Comparison of ENCODE assay signal across 30 mouse cellular contexts in genomic region chr17:15409261-15409660, GRCm38 (mm10). TPM values are rescaled to one million over a fixed set of nuclear protein-coding genes. Genes with fewer than 3 reads are reported as not detected.
DNase-seq lines count a peak whose midpoint lies in the region; ATAC-seq lines count a peak whose summit lies in the region.
"Had no signal": no experiment of that assay in that cellular context is flagged by ENCODE, and none has a peak within 500 bp of the region (broad histone marks: within the 10 kb centered on the region; RNA-seq: fewer than 3 reads in every experiment).

No protein-coding gene starts in this region.

- no peaks in the 10 kb centered on the region for H3K9me3 ChIP-seq in kidney, embryonic 15.5 days (replicated peaks)
- H3K9me3 ChIP-seq: embryonic facial prominence, embryonic 13.5 days; heart, embryonic 12.5 days; hindbrain, embryonic 10.5 days; hindbrain, embryonic 15.5 days; limb, embryonic 12.5 days; midbrain, embryonic 13.5 days; neural tube, embryonic 15.5 days; stomach, embryonic 15.5 days had no signal

- ATAC-seq in kidney, embryonic 15.5 days (replicated peaks; ENCODE audit: low FRiP score) = no peak
- ATAC-seq: forebrain, embryonic 16.5 days; inflammation-experienced regulatory T-cells, adult 6 months; midbrain, embryonic 13.5 days had no signal

- no peak overlapping the region for H3K4me2 ChIP-seq in kidney, embryonic 15.5 days
- H3K4me2 ChIP-seq: embryonic facial prominence, embryonic 13.5 days; heart, embryonic 12.5 days; hindbrain, embryonic 15.5 days; limb, embryonic 12.5 days; midbrain, embryonic 13.5 days; neural tube, embryonic 15.5 days; stomach, embryonic 15.5 days had no signal

- H3K27me3 ChIP-seq in kidney, embryonic 15.5 days = no peaks in the 10 kb centered on the region
- H3K27me3 ChIP-seq: embryonic facial prominence, embryonic 13.5 days; heart, embryonic 12.5 days; hindbrain, embryonic 15.5 days; limb, embryonic 12.5 days; midbrain, embryonic 13.5 days; neural tube, embryonic 15.5 days; stomach, embryonic 15.5 days had no signal

- peak; percentile 22 to 38 for DNase-seq in frontal cortex, postnatal 36 days (ENCODE audit: low spot score in 2 of 2)
- no peak for DNase-seq in frontal cortex, postnatal 14 days (ENCODE audit: low spot score in 2 of 2)
- peak; percentile 43 for DNase-seq in left cerebral cortex, adult 11 months (ENCODE audit: low spot score)
- DNase-seq in left cerebral cortex, postnatal 4 days = no peak
- DNase-seq in right cerebral cortex, adult 18-20 months = peak; percentile 51
- DNase-seq in right cerebral cortex, postnatal 14 days = no peak
- peak; percentile 24 to 41 for DNase-seq in left cerebral cortex, postnatal 14 days (ENCODE audit: low spot score in 2 of 2)
- DNase-seq: adrenal gland, postnatal 14 days; cerebellum, adult 11 months; cerebellum, postnatal 10 days; gastrocnemius, postnatal 25 days; heart, adult 18-20 months; kidney, adult 11 months; kidney, postnatal 25 days; lung, postnatal 36 days; retina, postnatal 1 day; thymus, adult 18-20 months; thymus, postnatal 4 days had no signal

- WGBS in kidney, embryonic 15.5 days = 89% methylated on average over 10 of the region's 10 CpGs

- no peak overlapping the region for H3K4me3 ChIP-seq in kidney, embryonic 15.5 days (replicated peaks)
- H3K4me3 ChIP-seq: embryonic facial prominence, embryonic 13.5 days; heart, embryonic 12.5 days; hindbrain, embryonic 10.5 days; hindbrain, embryonic 15.5 days; left cerebral cortex, adult 2 months; limb, embryonic 12.5 days; midbrain, embryonic 13.5 days; neural tube, embryonic 15.5 days; stomach, embryonic 15.5 days had no signal

- H3K36me3 ChIP-seq in kidney, embryonic 15.5 days = peaks cover 88% of the 10 kb centered on the region

- H3K27ac ChIP-seq in kidney, embryonic 15.5 days = no peak overlapping the region
- H3K27ac ChIP-seq: embryonic facial prominence, embryonic 13.5 days; hindbrain, embryonic 10.5 days; hindbrain, embryonic 15.5 days; left cerebral cortex, adult 2 months; limb, embryonic 12.5 days; midbrain, embryonic 13.5 days; neural tube, embryonic 15.5 days; stomach, embryonic 15.5 days had no signal

- H3K4me1 ChIP-seq in kidney, embryonic 15.5 days = no peaks in the 10 kb centered on the region
- H3K4me1 ChIP-seq: embryonic facial prominence, embryonic 13.5 days; heart, embryonic 12.5 days; hindbrain, embryonic 10.5 days; hindbrain, embryonic 15.5 days; limb, embryonic 12.5 days; midbrain, embryonic 13.5 days; neural tube, embryonic 15.5 days; stomach, embryonic 15.5 days had no signal

- intact Hi-C loops in left cerebral cortex, postnatal 4 days (cut with DNase I) = no loop called here
- intact Hi-C loops in left cerebral cortex, postnatal 14 days (cut with DNase I) = no loop called here

- H3K9ac ChIP-seq in kidney, embryonic 15.5 days = no peak overlapping the region
- H3K9ac ChIP-seq: embryonic facial prominence, embryonic 13.5 days; heart, embryonic 12.5 days; hindbrain, embryonic 15.5 days; limb, embryonic 12.5 days; midbrain, embryonic 13.5 days; neural tube, embryonic 15.5 days; stomach, embryonic 15.5 days had no signal

RNA-seq across cellular contexts. Expression of gene Fam120b, which starts 13.3 kb away (rescaled TPM):
- 10 to 100 TPM; 39.8 to 40.4 TPM for total RNA-seq in left cerebral cortex, postnatal 4 days (2021)
- 10 to 100 TPM; 34.2 to 38.5 TPM for total RNA-seq in left cerebral cortex, postnatal 14 days (2021)
- 28.1 and 28.7 TPM in 2 replicates for polyA plus RNA-seq in kidney, embryonic 15.5 days (2015; fragmentation: Nextera tagmentation; extraction: Ambion mirVana)

RNA-seq across cellular contexts. Expression of gene Dll1, which starts 32.6 kb away (rescaled TPM):
- 10 to 100 TPM; 18.9 to 20.8 TPM for total RNA-seq in left cerebral cortex, postnatal 4 days (2021)
- total RNA-seq in left cerebral cortex, postnatal 14 days (2021) = 1 to 10 TPM; 8.2 to 9.0 TPM
- 30.9 and 32.0 TPM in 2 replicates for polyA plus RNA-seq in kidney, embryonic 15.5 days (2015; fragmentation: Nextera tagmentation; extraction: Ambion mirVana)

Comparison
In these comparisons a context has a peak if more than half of its experiments do, and no peak if none do; other contexts are left out.
1. DNase-seq: peak in frontal cortex, postnatal 36 days (2 of 2), left cerebral cortex, adult 11 months (single experiment), right cerebral cortex, adult 18-20 months (single experiment) and left cerebral cortex, postnatal 14 days (2 of 2); none in frontal cortex, postnatal 14 days (0 of 2), left cerebral cortex, postnatal 4 days (single experiment) and right cerebral cortex, postnatal 14 days (single experiment).